Mouse (Mus musculus): ENCODE measurements around the gene Ube2h. TPM values are rescaled to one million over a fixed set of nuclear protein-coding genes. Genes with fewer than 3 reads are reported as not detected.

Gene Ube2h
- polyA plus RNA-seq, 1 experiment from 2014 or later: 63.3 TPM

- no peak for ATAC-seq (ENCODE audit: low FRiP score, low read depth)
- H3K4me1 ChIP-seq: no peaks in the 10 kb centered on the region
Measured at GRCm38 (mm10) chr6:30292579-30292978, 11.8 kb downstream of the Ube2h start.

GRCm38 (mm10) chr6:30287958-30288357 is 16.4 kb downstream of the Ube2h start:
- H3K4me2 ChIP-seq (replicated peaks): no peak overlapping the region
- H3K9me3 ChIP-seq: no peaks in the 10 kb centered on the region
- H3K4me1 ChIP-seq: no peaks in the 10 kb centered on the region
- no peak overlapping the region for H3K4me3 ChIP-seq
- H3K36me3 ChIP-seq: peaks cover 33% of the 10 kb centered on the region
- ATAC-seq (ENCODE audit: low FRiP score, low read depth): no peak
- no peak overlapping the region for H3K9ac ChIP-seq (replicated peaks)
- no peaks in the 10 kb centered on the region for H3K27me3 ChIP-seq
- H3K27ac ChIP-seq (replicated peaks): no peak overlapping the region
- 97% methylated on average over 6 of the region's 6 CpGs for WGBS

More at GRCm38 (mm10) chr6:30292579-30292978, 11.8 kb downstream of the Ube2h start:
- H3K36me3 ChIP-seq: peaks cover 31% of the 10 kb centered on the region
- 88% methylated on average over 2 of the region's 2 CpGs for WGBS
- H3K27me3 ChIP-seq: no peaks in the 10 kb centered on the region
- no peak overlapping the region for H3K4me2 ChIP-seq (replicated peaks)
- no peaks in the 10 kb centered on the region for H3K9me3 ChIP-seq
- no peak overlapping the region for H3K27ac ChIP-seq (replicated peaks)
- H3K9ac ChIP-seq (replicated peaks): no peak overlapping the region
- no peak overlapping the region for H3K4me3 ChIP-seq

DNA sequence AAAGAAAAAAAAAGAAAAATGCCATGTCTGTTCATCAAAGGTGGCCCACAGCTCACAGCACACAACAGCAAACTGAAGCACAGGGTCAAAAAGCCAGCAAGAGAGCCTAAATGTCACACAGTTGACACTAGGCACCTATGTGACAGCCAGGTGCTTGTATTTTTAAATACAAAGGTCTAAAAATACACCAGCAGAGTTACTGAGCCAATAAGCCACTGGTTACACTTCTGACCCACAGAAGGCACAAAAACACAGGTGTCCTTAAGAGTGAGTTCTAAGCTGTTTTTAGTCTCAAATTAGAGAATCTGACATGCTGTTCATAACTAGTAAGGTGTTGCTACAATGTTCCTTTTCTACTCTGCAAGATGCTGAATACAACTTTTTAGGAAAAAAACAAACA is 17.7 kb downstream of the Ube2h start:
- Histone ChIP-seq H3K4me1 (no peaks in the 10 kb centered on the region), H3K36me3 (peaks cover 36% of the 10 kb centered on the region), H3K4me3 (no peak overlapping the region), H3K27ac (replicated peaks) (no peak overlapping the region), H3K27me3 (no peaks in the 10 kb centered on the region), H3K9ac (replicated peaks) (no peak overlapping the region), H3K9me3 (no peaks in the 10 kb centered on the region), H3K4me2 (replicated peaks) (no peak overlapping the region)
- ATAC-seq (ENCODE audit: low FRiP score, low read depth): no peak

GRCm38 (mm10) chr6:30284177-30284576 is 20.2 kb downstream of the Ube2h start:
- H3K4me1 ChIP-seq: no peaks in the 10 kb centered on the region
- H3K9me3 ChIP-seq: no peaks in the 10 kb centered on the region
- no peak overlapping the region for H3K4me2 ChIP-seq (replicated peaks)
- H3K27me3 ChIP-seq: no peaks in the 10 kb centered on the region
- H3K4me3 ChIP-seq: no peak overlapping the region
- no peak overlapping the region for H3K9ac ChIP-seq (replicated peaks)
- no peak for ATAC-seq (ENCODE audit: low FRiP score, low read depth)
- peaks cover 39% of the 10 kb centered on the region for H3K36me3 ChIP-seq
- no peak overlapping the region for H3K27ac ChIP-seq (replicated peaks)

DNA sequence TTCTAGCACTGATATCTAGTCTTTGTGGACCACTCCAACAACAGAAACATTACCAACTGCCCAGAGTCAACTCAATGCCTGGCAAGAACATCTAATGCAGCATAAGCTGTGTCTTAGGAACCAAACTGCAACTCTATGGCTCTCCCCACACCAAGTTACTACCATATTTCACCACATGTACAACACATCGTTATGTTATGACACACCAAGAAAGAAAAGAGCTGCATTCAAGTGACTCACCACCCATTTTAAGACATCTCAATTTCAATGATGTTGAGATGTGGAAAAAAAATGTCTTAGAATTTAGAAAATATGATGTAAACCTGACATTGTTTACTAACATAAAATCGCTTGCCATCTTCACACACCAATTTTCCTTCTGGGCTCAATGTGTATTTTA is 22.0 kb downstream of the Ube2h start:
- Histone ChIP-seq H3K36me3 (peaks cover 48% of the 10 kb centered on the region), H3K27ac (replicated peaks) (no peak overlapping the region), H3K4me2 (replicated peaks) (no peak overlapping the region), H3K9me3 (no peaks in the 10 kb centered on the region), H3K9ac (replicated peaks) (no peak overlapping the region), H3K4me1 (no peaks in the 10 kb centered on the region), H3K4me3 (no peak overlapping the region), H3K27me3 (no peaks in the 10 kb centered on the region)
- ATAC-seq (ENCODE audit: low FRiP score, low read depth): no peak
- WGBS: 94% methylated on average over 2 of the region's 2 CpGs

GRCm38 (mm10) chr6:30278374-30278773 is 26.0 kb downstream of the Ube2h start:
- ATAC-seq (ENCODE audit: low FRiP score, low read depth): no peak
- H3K9ac ChIP-seq (replicated peaks): no peak overlapping the region
- H3K4me1 ChIP-seq: peaks cover 5% of the 10 kb centered on the region
- H3K9me3 ChIP-seq: no peaks in the 10 kb centered on the region
- H3K36me3 ChIP-seq: peaks cover 37% of the 10 kb centered on the region
- no peak overlapping the region for H3K27ac ChIP-seq (replicated peaks)
- H3K27me3 ChIP-seq: no peaks in the 10 kb centered on the region
- no peak overlapping the region for H3K4me2 ChIP-seq (replicated peaks)
- no peak overlapping the region for H3K4me3 ChIP-seq
- 74% methylated on average over 1 of the region's 1 CpGs for WGBS

GRCm38 (mm10) chr6:30276882-30277281 is 27.5 kb downstream of the Ube2h start:
- no peak for ATAC-seq (ENCODE audit: low FRiP score, low read depth)
- Histone ChIP-seq H3K9me3 (no peaks in the 10 kb centered on the region), H3K27ac (replicated peaks) (no peak overlapping the region), H3K9ac (replicated peaks) (no peak overlapping the region), H3K4me2 (replicated peaks) (no peak overlapping the region), H3K4me1 (peaks cover 20% of the 10 kb centered on the region), H3K4me3 (no peak overlapping the region), H3K27me3 (no peaks in the 10 kb centered on the region), H3K36me3 (peaks cover 31% of the 10 kb centered on the region)
- WGBS: 96% methylated on average over 7 of the region's 7 CpGs

GRCm38 (mm10) chr6:30276375-30276774 is 28.0 kb downstream of the Ube2h start:
- Histone ChIP-seq H3K9me3 (no peaks in the 10 kb centered on the region), H3K27me3 (no peaks in the 10 kb centered on the region), H3K9ac (replicated peaks) (no peak overlapping the region), H3K27ac (replicated peaks) (no peak overlapping the region), H3K4me3 (no peak overlapping the region), H3K36me3 (peaks cover 35% of the 10 kb centered on the region), H3K4me1 (peaks cover 20% of the 10 kb centered on the region), H3K4me2 (replicated peaks) (no peak overlapping the region)
- no peak for ATAC-seq (ENCODE audit: low FRiP score, low read depth)
- 92% methylated on average over 3 of the region's 3 CpGs for WGBS

DNA sequence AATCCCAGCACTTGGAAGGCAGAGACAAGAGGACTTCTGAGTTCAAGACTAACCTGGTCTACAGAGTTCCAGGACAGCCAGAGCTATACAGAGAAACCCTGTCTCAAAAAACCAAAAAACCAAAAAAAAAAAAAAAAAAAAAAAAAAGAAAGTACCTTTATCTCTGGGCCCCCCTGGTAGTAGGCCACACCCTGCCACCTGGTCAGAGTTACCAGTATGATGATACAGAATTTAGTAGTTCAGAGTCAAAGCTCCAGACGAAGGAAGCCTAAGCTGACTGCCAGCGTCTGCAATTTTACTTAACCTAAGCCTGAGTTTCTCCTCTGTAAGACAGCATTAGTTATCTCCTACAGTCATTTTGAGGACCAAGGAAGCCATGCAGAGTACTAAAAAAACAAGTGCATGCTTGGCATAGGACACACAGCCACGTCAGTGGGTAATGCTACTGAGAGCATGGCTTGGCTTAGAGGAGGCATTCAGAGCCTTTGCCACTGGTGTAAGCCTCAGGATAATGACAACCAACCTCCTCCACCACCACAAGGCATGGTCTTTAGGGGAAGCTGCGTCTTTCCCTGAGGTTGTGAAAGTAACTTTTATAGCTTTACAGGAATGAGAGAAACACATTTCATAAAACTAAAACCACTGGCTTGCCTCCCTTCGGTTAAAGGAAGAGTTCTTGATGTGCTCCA is 29.0 kb downstream of the Ube2h start:
- Histone ChIP-seq H3K27ac (replicated peaks) (no peak overlapping the region), H3K4me1 (peaks cover 20% of the 10 kb centered on the region), H3K4me2 (replicated peaks) (no peak overlapping the region), H3K27me3 (no peaks in the 10 kb centered on the region), H3K9me3 (no peaks in the 10 kb centered on the region), H3K4me3 (no peak overlapping the region), H3K36me3 (peaks cover 42% of the 10 kb centered on the region), H3K9ac (replicated peaks) (no peak overlapping the region)
- WGBS: 87% methylated on average over 5 of the region's 5 CpGs
- no peak for ATAC-seq (ENCODE audit: low FRiP score, low read depth)

GRCm38 (mm10) chr6:30272911-30273310 is 31.4 kb downstream of the Ube2h start:
- Histone ChIP-seq H3K27me3 (no peaks in the 10 kb centered on the region), H3K4me1 (peaks cover 20% of the 10 kb centered on the region), H3K4me3 (no peak overlapping the region), H3K9me3 (no peaks in the 10 kb centered on the region), H3K36me3 (peaks cover 31% of the 10 kb centered on the region; the same call in 1 of the 2 replicates), H3K9ac (replicated peaks) (no peak overlapping the region), H3K27ac (replicated peaks) (no peak overlapping the region), H3K4me2 (replicated peaks) (no peak overlapping the region)
- ATAC-seq (ENCODE audit: low FRiP score, low read depth): no peak
- 24% methylated on average over 3 of the region's 3 CpGs for WGBS

GRCm38 (mm10) chr6:30272338-30272905 is 31.9 kb downstream of the Ube2h start:
- ATAC-seq (ENCODE audit: low FRiP score, low read depth): no peak
- H3K4me3 ChIP-seq: no peak overlapping the region
- H3K36me3 ChIP-seq: peaks cover 31% of the 10 kb centered on the region
- 36% methylated on average over 11 of the region's 11 CpGs for WGBS
- H3K27ac ChIP-seq (replicated peaks): no peak overlapping the region
- H3K4me2 ChIP-seq (replicated peaks): no peak overlapping the region
- H3K27me3 ChIP-seq: no peaks in the 10 kb centered on the region
- H3K4me1 ChIP-seq: peaks cover 20% of the 10 kb centered on the region
- H3K9me3 ChIP-seq: no peaks in the 10 kb centered on the region
- no peak overlapping the region for H3K9ac ChIP-seq (replicated peaks)

DNA sequence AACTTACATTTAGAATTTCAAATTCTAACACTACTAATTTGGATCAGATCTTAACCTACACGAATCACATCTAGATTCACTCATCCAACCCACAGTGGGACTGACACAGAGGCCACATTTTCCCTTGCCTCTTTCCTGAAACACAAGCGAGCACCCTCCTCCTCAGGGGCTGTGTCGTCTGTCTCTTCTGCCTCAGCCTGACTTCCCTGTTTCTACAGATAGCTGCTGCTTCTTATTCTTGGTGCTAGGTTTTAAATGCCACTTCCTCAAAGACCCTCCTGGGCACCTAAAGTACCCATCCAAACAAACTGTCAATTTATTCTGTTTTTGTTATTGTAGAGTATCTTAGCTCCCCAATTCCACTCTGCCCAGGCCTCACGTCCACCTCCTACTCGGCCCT is 34.5 kb downstream of the Ube2h start:
- ATAC-seq (ENCODE audit: low FRiP score, low read depth): no peak
- peaks cover 42% of the 10 kb centered on the region for H3K36me3 ChIP-seq
- no peak overlapping the region for H3K4me2 ChIP-seq (replicated peaks)
- H3K27me3 ChIP-seq: no peaks in the 10 kb centered on the region
- no peak overlapping the region for H3K27ac ChIP-seq (replicated peaks)
- H3K4me3 ChIP-seq: no peak overlapping the region
- H3K9me3 ChIP-seq: no peaks in the 10 kb centered on the region
- H3K9ac ChIP-seq (replicated peaks): no peak overlapping the region
- 90% methylated on average over 5 of the region's 5 CpGs for WGBS
- peaks cover 20% of the 10 kb centered on the region for H3K4me1 ChIP-seq

GRCm38 (mm10) chr6:30267486-30267885 is 36.9 kb downstream of the Ube2h start:
- H3K9me3 ChIP-seq: no peaks in the 10 kb centered on the region
- H3K9ac ChIP-seq (replicated peaks): no peak overlapping the region
- H3K27ac ChIP-seq (replicated peaks): no peak overlapping the region
- no peak overlapping the region for H3K4me3 ChIP-seq
- no peaks in the 10 kb centered on the region for H3K27me3 ChIP-seq
- 94% methylated on average over 7 of the region's 7 CpGs for WGBS
- H3K36me3 ChIP-seq: peaks cover 44% of the 10 kb centered on the region
- ATAC-seq (ENCODE audit: low FRiP score, low read depth): no peak
- H3K4me2 ChIP-seq (replicated peaks): no peak overlapping the region
- peaks cover 6% of the 10 kb centered on the region for H3K4me1 ChIP-seq

Data from midbrain, embryonic 12.5 days (tissue).